Mouse (Mus musculus) right cerebral cortex, postnatal 4 days (tissue): ENCODE measurements around the gene Zfp839.
A peak's percentile ranks its signal among the peaks of the same experiment; 100 is the strongest.

Experiments used
- DNase-seq: peaks from one replicate; pipeline ENCODE4 v3.0.0-alpha.2; 2022

Gene Zfp839

DNA sequence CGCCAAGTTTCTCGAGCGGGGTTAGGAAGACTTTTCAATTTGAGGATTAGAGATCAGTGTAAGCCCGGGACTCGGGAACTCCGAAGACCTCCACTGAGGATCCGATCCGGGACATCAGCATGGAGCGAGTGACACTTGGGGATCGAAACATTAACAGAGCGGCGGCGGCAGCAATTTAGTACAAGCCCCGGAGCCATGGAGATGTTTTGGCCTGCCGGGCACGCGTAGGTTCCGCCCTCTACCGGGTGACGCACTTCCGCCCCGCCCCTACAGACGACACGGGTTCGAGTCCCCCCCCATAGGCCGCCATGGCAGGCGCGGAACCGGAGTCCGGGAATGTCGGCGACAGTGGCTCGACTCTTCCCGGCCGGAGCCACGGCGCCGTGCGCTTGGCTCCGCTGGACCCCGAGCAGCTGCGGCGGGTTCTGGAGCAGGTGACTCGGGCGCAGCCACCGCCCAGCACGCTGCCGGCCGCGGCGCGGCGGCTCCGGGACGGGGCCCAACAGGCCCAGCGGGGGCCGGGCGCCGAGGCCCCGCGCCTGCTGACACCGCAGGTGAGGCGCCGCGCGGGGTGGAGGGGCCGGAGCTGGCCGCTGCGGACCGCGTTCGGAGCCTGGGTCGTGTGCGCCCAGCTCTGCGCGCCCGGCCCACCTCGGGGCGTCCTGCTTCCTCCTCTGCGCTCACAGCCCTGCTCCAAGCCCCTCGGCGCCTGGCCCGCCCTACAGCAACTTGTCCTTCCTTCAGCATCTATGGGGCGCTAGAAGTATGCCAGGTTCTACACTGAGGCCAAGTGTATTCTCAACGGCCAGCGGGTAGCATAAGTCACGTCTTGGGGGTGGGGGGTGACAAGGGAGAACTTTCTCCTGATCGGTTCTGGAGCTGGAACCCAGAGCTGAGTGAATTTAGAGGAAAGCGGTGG, at the start of gene Zfp839:
Zfp839 (plus strand) TSS at position 244 of the 919 bp plus-strand sequence.
- peak; percentile 84 for DNase-seq

DNA sequence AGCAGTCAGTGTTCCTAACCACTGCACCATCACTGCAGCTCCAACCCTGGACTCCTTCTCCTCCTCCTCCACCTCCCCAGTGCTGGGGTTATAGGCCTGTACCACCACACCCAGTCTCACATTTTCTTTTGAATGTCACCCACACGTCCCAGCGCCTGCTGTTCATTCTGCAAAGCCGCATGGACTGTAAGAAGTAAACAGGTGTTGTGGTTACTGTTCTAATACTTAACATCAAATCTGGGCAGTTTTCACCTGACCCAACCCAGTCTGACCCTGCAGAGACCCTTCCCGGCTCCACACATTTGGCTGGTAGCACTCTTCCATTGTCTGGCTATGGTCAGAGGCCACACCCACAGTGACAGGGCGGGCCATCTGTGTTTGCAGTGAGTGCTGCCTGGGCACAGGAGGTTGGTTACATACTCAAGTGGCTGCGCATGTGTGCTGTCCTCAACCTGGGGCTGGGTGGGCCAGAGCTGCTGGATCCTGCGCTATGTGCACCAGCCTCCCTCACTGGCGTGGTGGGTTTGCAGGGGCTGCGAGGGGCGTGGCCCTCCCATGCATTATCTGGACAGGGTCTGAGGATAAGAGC, 48.1 kb upstream of the Zfp839 start:
- no peak for DNase-seq

DNA sequence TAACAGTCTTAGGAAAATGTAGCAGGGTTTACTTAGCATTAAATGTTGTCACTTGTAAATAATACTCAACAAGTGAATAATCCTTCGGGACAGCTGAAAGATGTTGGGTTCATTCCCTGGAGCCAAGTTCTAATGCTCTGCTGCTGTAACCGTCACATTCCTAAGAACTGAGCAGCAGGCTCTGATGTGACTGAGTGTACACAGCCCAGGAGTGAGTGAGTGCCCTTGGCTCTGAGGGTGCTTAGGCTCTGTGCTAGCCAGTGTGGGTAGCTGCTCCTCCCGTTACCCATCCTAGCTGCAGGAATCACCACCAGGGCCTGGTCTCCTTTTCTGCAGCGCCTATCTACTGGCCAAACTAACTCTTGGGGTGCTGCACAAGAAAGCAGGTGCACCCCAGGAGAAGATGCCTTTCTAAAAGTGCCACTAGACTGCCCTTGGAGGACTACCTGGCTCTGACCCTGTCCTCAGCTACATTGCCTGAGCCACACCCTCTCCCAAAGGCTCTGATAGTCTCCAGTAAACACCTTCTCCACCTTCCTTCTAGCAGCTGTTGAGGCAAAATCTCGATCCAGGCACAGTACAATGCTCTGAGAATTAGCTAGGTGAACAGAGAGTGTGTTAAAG, 47.3 kb upstream of the Zfp839 start:
- no peak for DNase-seq

DNA sequence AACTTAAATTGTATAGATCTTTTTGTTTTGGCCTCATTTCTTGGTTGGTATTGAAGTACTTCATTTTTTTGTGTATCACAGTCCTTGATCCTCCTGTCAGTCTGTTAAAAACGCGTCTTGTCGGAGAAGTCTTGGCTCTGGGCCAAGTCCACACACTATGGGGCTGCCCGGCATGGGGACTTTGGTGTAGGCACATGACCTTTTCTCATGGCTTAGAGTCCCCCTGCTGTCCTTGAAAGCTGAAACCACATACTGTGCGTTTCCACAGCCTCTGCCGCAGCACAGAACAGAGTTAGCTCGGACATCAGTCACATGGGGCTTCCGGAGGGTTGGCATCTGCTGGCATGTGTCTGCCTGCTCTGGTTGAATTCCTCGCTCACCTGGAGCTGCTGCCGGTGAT, 45.8 kb upstream of the Zfp839 start:
- DNase-seq, result no peak

DNA sequence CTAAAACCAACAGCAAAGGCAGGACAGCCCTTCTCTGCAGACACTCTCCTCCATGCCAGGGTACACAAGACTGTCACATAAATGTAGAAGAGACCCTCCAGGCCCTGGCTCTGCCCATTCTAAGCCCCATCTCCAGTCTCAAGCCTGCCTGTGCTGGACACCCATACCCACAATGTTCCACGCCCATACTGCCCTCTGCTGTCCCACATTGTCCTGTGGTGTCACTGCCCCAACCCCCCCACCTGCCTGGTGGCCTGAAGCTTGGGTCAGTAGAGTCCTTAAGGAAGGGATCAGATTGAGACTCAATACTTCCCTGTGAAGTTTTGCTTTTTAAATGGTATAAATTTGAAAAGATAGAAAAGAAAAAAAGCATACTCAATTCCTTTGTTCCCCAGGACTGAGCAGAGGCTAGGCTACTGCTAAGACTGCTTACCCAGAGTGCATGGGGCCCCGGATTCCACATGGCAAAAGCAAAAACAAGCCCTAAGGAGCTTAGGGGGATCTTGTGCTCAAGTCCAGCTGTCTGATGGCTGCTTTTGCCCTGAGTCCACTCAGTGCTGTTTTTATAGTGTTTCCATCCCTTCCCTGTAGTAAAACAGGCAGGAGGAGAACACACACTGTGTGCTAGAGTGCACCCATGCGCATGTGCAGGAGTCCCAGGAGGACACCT, 43.6 kb upstream of the Zfp839 start:
- DNase-seq, result no peak

DNA sequence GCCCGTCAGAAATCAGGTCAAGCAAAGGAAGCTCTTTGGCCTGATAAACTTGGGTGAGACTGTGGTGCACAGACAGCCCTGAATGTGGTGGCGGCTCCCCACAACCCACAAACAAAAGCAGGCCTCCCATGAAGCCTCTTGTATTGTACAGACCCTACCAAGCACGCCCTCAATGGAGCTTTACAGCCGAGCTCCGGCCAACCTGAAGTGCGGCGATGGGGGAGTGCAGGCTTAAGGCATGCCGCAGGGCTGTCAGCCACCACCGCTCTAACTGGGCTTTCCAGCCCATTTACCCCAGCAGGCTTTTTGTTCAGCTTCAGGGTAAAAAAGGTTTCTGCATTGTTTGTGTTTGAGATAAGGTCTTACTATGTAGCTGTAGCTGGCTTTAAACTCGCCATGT, 41.6 kb upstream of the Zfp839 start:
- DNase-seq, result no peak

DNA sequence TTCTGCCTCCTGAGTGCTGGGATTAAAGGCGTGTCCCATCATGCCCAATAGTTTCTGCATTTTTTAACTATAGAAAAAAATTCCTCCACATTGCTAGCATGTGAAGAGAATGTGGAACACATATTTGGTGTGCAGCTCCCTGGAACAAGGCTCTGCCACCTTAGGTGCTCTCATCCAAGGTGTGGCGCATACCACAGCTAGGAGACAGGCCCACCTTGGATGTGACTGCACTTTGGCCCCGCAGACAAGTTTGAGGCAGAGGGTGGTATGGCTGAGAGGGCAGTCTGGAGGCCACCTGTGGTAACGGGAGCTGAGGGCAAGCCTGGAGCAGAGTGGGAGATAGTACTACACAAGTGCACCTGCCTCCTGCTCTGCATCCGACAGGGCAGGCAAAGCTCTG, 41.2 kb upstream of the Zfp839 start:
- DNase-seq, result no peak

DNA sequence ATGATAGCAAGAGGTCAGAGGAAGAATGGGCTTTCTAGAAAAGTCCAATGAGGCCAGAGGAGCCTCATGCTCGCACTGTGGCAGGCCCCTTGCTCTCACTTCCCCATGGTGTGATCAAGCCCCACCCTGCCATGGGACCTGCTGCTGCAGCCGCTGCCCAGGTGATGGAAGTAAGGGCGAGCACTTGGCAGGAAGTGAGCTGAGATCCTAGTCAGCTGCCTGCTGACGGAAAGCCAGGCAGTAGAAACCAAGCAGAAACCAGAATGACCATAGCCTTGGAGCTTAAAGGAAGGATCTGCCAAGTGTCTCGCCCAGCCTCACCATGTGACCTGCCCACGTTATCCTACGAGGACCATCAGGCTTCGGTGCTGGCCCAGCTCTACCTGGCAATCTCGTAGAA, 36.9 kb upstream of the Zfp839 start:
- DNase-seq, result no peak

DNA sequence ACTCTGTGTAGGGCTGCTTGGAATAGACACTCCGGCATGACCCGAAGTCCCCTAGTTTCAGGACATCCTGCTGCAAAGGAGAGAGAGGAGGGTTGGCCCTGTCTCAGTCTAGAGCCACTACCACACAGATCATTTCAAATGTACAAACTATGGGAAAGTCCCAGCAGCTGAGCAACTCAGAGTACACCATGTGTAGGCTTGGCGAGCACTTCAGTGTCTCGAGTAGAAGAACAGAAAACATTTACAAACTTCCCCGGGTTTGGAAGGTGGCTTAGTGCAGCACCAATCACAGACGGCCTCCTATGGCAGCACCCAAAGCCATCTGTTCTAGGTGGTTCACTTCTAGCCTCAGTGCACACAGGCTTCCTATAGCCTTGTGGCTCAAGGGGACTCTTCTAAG, 36.4 kb upstream of the Zfp839 start:
- no peak for DNase-seq

DNA sequence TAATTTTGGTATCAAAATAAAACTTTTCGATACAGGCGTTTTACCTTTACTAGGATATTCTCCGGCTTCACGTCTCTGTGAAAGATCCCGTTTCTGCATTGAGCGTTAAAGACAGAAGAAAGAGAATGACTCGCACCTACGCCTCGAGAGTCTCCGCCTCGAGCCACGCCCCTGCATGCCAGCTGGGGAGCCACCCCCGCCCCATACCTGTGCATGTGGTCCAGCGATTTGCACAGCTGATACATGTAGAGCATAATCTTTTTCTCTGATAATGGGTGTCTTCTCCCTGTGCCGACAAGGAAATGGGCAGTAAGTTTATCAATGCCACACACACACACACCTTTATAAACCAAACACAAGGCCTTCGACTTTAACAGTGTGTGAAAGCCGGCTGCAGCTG, 35.1 kb upstream of the Zfp839 start:
- no peak for DNase-seq

DNA sequence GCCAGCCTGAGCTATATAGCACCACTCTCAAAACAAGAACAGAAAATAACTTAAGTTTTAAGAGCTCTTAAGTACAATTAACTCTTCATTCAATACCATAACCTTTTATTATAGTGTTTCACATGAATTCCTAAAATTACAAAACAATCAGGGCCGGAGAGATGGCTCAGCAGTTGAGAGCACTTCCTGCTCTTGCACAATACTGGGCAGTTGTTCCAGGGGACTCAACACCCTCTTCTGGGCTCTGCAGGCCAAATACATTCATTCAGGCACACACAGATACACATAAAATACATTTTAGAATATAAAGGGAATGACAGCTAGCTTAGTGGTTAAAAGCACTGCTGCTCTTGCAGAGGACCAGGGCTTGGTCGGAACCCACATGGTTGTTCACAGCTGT, 33.2 kb upstream of the Zfp839 start:
- no peak for DNase-seq

DNA sequence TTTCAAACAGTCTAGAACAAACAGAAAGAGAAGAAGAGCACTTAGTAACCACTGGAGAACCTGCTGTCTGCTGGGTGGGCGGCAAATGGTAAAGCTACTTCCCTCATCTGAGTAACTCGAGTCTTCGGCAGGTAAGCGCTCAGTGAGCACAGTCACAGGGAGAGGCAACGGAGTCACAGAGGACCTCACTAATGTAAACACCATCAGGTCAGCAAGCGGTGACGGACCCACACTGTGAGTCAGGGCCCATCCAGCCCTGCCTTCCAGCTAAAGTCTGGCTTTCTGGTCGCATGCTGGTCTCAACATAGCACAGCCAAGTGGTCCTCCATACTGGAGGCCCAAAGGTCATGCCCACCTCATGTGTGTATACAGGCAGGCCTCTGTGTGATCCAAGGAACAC, 30.7 kb upstream of the Zfp839 start:
- no peak for DNase-seq

DNA sequence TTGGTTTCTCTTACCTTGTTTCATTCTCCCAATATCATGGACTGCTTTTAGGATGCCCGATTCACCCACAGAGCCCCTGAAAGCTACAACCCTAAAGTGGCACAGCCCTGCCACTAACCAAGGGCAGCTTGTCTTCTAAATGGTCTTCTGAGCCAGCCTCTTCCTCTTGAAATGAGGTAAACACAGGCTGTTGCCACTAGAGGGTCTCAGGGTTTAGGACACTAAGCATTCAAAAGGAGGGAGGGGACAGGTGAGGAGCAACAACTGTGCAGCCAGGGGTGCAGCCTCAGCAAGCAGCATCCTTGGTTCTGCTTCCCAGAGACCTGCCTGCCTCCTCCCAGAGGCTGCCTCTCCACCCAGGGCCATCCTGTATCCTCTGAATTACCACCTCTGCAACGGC, 28.3 kb upstream of the Zfp839 start:
- DNase-seq, result no peak

DNA sequence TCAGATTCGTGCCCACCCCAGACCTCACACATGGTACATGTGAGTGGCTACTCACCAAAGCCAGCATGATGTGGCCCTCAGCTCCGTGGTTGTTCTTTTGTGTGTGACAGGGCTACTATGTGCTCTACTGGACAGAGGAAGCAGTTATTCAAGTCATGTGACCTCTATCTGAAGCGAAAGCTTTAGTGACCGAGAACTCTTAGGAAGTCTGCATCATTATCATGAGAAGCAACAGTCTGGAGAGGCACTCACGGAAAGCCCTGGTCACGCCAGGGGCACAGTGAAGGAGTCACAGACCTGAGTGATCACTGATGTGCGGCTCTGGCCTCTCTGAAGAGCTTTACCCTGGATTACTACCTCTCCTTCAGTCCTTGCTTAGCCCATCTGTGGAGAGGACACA, 27.7 kb upstream of the Zfp839 start:
- no peak for DNase-seq

DNA sequence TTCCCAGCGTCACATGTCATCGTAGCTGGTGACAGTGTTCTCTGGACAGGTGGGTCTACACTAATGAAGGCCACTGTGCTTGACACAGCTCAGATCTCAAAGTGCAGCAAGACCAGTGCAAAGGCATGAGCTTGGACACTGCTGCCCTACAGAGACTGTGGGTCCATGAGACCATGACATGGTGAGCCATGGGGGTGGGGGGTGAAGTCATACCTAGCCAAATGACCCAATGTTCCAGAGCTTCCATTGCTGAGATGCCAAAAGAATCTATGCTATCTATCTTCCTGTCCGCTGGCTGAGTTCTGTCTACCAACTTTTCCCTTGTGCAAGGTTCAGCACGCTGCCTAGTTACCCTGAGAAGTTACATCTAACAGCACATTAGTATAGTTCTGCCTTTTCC, 21.1 kb upstream of the Zfp839 start:
- DNase-seq, result no peak

DNA sequence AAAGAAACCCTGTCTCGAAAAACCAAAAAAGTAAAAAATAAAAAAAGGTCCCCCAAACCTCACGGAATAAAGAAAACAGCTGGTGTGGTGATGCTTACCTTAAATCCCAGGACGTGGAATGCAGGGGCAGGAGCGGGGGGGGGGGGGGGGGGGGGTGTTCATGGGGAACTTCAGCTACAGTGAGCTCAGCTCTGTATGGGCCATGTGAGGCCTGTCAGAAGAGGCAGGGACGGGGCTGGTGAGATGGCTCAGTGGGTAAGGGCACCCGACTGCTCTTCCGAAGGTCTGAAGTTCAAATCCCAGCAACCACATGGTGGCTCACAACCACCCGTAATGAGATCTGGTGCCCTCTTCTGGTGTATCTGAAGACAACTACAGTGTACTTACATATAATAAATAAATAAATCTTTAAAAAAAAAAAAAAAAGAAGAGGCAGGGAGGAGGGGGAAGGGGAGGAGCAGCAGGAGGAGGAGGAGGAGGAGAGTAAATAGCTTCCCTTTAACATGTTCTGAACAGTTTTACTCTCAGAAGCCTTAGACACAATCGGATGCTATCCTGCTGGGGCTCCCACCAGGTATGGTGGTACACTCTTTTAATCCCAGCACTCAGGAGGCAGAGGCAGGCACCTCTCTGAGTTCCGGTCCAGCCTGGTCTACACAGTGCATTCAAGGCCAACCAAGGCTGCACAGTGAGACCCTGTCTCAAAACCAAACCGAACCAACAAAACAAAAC, 19.6 kb upstream of the Zfp839 start:
- no peak for DNase-seq

DNA sequence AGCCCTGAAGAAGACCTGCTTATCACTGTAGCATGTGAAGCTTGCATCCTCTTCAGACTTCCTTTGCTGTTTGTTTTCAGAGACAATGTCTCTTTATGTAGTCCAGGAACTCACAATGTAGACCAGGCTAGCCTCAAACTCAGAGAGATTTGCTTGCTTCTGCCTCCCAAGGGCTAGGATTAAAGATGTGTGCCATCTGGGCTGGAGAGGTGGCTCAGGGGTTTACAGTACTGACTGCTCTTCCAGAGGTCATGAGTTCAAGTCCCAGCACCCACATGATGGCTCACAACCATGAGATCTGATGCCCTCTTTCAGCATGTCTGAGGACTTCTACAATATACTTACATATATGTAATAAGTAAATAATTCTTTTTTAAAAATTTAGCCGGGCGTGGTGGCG, 14.9 kb upstream of the Zfp839 start:
- DNase-seq, result no peak

DNA sequence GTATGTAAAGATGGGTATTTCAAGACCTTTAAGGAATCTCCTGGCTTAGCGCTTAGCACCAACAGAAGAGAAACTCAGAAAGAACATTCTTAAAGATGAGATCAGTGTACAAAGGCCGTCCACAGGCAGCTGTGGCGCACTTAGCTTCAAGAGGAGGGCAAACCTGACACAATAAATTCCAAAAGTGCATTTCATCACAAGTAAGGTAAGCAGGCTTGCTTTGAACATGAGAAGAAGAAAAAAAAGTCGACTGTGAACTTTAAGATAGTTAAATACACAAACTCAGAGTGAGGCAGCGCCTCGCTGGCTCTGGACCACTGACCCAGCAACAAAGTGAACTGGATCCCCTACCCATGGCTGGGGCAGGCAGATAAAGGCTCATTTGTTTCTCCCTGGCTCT, 13.3 kb upstream of the Zfp839 start:
- DNase-seq, result no peak

DNA sequence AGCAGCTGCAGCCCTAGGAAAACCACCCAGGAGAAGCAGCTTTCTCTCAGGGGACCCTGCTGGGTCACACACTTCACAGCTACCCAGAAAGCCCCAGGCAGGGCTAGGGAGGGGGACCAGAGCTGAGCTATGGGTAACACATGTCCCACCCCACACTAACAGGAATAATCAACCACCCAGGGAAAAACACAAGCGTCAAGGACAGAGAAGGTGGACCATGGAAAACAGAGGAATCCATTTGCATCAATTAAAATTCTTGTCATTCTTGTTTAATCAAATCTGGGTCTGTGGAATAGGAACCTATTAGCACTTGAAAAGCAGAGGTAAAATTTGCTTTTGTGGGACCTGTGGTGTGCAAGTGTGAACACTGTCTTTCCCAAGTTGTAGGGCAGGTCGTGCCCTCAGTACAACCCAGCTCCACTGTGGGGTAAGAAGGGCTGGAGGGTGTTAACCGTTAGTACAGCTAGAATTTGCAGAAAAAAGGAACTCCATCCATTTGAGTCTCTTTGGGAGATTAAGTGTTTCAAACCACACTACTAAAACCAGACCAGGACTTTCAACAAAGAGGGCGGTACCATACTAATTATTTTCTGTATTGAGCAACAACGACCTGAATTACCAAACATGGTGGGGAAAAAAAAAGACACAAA, 12.7 kb upstream of the Zfp839 start:
- DNase-seq, result no peak

DNA sequence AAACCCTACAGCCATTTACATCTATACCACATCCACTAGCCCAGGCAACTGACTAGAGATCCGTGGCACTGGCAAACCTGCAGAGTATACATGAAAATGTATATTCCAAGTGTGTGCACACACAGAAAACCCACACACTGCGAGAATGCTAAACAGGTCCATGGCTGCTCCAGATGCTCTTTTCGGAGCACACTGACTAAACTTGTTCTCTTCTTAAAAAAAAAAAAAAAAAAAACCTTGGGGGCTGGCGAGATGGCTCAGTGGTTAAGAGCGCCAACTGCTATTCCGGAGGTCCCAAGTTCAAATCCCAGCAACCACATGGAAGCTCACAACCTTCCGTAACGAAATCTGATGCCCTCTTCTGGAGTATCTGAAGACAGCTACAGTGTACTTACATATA, 12.2 kb upstream of the Zfp839 start:
- DNase-seq, result no peak

DNA sequence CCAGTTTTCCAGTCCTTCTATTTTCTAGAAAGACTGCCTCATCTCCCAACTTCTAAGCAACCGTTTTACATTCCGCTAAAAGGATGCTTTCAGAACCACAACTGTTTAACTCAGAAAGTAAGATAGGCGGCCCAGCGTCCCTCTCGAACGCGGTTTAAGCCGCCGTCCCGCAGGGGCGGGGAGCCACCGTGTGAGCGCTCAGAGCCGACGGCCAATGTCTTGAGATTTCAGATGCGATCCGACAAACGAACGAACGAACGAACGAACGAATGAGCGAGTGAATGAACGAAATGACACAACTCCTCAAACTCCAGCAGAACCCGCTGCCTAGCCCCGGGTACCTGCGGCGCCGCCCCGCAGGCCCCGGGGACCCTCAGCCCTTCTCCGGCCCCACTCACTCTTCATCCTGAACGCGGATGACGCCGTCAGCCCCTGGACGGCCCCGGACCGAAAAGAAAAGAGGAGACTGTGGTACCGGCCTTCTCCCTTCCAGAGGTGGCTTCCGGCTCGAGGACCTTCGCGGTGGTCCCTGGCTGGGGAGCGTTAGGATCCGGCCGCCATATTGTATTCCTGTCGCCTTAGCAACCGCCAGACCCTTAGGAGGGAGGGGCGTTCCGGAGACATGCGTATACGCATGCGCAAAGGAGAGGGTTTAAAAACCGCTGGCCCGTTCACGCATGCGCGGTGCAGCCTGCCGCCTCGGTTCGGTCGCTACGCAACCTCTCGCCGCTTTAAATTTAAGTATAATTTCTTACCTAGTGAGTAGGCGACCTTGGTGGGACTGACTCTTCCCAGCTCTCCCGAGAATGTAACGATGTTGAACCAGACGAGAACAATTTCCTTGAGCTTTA, 9.5 kb upstream of the Zfp839 start, which contains the start of gene Mok:
Mok (minus strand) TSS at position 592 of the 851 bp plus-strand sequence.
- peak; percentile 97 for DNase-seq
